Mouse (Mus musculus) liver, embryonic 14.5 days (tissue): Measurements from ENCODE around the gene Lmf1. TPM values are rescaled to one million over a fixed set of nuclear protein-coding genes. Genes with fewer than 3 reads are reported as not detected.
A peak's percentile ranks its signal among the peaks of the same experiment; 100 is the strongest.

Experiments
- ATAC-seq: fragments of 200-750 bp; cut with Nextera tagmentation; 2 replicates; pipeline ENCODE4 v1.8.0; 2017; ENCODE audit warnings: moderate number of reproducible peaks, mild to moderate bottlenecking, moderate library complexity; ENCODE audit not compliant: insufficient read depth
- DNase-seq, 3 experiments: peaks; one replicate each; pipeline ENCODE4 v3.0.0-alpha.2; 2012 to 2013; ENCODE audit warnings: low read depth in 3 of 3, low spot score in 3 of 3
- H3K27ac ChIP-seq: fragments of 300-500 bp; sonication (generic); 2 replicates; pipeline ENCODE4 v1.5.1; 2014; ENCODE audit warnings: moderate library complexity, mild to moderate bottlenecking, control low read depth, inconsistent platforms
- H3K27me3 ChIP-seq: fragments of 300-500 bp; sonication (generic); 2 replicates; pipeline ENCODE4 v1.6.1; 2014; ENCODE audit warnings: mild to moderate bottlenecking, low read length, moderate library complexity; ENCODE audit not compliant: control insufficient read depth, insufficient read depth
- H3K36me3 ChIP-seq: fragments of 300-500 bp; sonication (generic); replicated peaks from 2 replicates; pipeline ENCODE4 v1.6.1; 2014; ENCODE audit warnings: low read depth; ENCODE audit not compliant: control insufficient read depth, insufficient read depth
- H3K4me1 ChIP-seq, 2 experiments: fragments of 200-500 bp in 1 of 2; fragments of 300-500 bp in 1 of 2; sonication (generic) in 1 of 2; replicated peaks; 2 replicates each; pipeline ENCODE4 v1.6.1; 2012 to 2014; ENCODE audit warnings: antibody characterized with exemption in 1 of 2, inconsistent platforms in 1 of 2, low read length in 1 of 2; ENCODE audit not compliant: control insufficient read depth in 2 of 2, insufficient read depth in 2 of 2
- H3K4me2 ChIP-seq: fragments of 300-500 bp; sonication (generic); 2 replicates; pipeline ENCODE4 v1.6.1; 2014; ENCODE audit warnings: low read depth, mild to moderate bottlenecking, control low read depth, moderate library complexity
- H3K4me3 ChIP-seq, 2 experiments: fragments of 200-500 bp in 1 of 2; fragments of 300-500 bp in 1 of 2; sonication (generic) in 1 of 2; 2 replicates each; pipeline ENCODE4 v1.5.1; 2012 to 2014; ENCODE audit warnings: low read depth in 2 of 2, low read length in 2 of 2, mild to moderate bottlenecking in 2 of 2, control low read depth in 1 of 2, inconsistent platforms in 1 of 2, moderate library complexity in 1 of 2; ENCODE audit not compliant: insufficient read depth in 1 of 2
- H3K9ac ChIP-seq: fragments of 300-500 bp; sonication (generic); replicated peaks from 2 replicates; pipeline ENCODE4 v1.6.1; 2014; ENCODE audit warnings: mild to moderate bottlenecking, control low read depth, moderate library complexity
- H3K9me3 ChIP-seq: fragments of 300-500 bp; sonication (generic); 2 replicates; pipeline ENCODE4 v1.6.1; 2016; ENCODE audit warnings: low read length, mixed read lengths; ENCODE audit not compliant: control insufficient read depth
- CTCF ChIP-seq: IDR thresholded peaks from 2 replicates; pipeline ENCODE4 v1.5.1; 2016; ENCODE audit warnings: antibody characterized with exemption, low read depth, control low read depth
- EP300 ChIP-seq: IDR thresholded peaks from 2 replicates; pipeline ENCODE4 v1.6.1; 2016; ENCODE audit warnings: antibody characterized with exemption, low read depth
- WGBS: fragments of 180-500 bp; shearing (Covaris S2); extraction: QIAGEN DNeasy Blood & Tissue Kit; methylation state at CpG from one replicate; pipeline ENCODE4 v1.1.7; 2014; ENCODE audit not compliant: insufficient replicate concordance; 5-methylcytosine and 5-hydroxymethylcytosine counted together
- polyA plus RNA-seq, 2 experiments: library from polyadenylated mRNA; depleted of rRNA in 1 of 2; stranded (reverse) in 1 of 2; unstranded in 1 of 2; fragments of >200 nt; fragmentation: Nextera tagmentation in 1 of 2; extraction: Ambion mirVana in 1 of 2; gene quantifications; 2 replicates each; pipeline versions ENCODE4 v1.2.1 to v1.2.3; 2012 to 2014

Lmf1 gene
- polyA plus RNA-seq, 2 experiments, result 3.4 to 9.3 TPM

GRCm38 (mm10) chr17:25688922-25689321, 110.0 kb downstream of the Lmf1 start:
- Histone ChIP-seq H3K9me3 (no peaks in the 10 kb centered on the region), H3K27me3 (no peaks in the 10 kb centered on the region), H3K9ac (no peak overlapping the region), H3K4me1 (no peaks in the 10 kb centered on the region), H3K36me3 (no peaks in the 10 kb centered on the region), H3K27ac (no peak overlapping the region), H3K4me2 (no peak overlapping the region), H3K4me3 (no peak overlapping the region)
- TF ChIP-seq EP300 (no peak), CTCF (no peak)
- ATAC-seq (no peak), DNase-seq (no peak)
- 56% methylated on average over 4 of the region's 4 CpGs for WGBS

DNA sequence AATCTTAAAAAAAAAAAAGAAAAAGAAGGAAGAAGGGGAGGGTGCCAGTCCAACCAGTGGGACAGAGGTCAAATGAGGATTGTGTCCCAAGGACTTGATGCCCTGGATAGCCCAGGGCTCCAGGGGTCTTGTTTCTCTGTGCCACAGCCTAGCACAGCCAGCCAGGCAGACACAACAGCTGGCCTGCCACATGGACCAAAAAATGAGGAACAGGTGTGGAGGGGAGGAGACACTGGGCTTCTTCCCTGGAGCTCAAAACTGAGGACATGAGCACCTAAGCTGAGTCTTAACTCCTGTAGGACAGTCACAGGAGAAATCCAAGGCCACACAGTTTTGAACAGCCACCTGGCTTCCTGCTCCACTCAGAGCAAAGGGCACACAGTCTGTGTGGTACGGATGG, 117.4 kb downstream of the Lmf1 start:
- Histone ChIP-seq H3K4me1 (no peaks in the 10 kb centered on the region), H3K9ac (no peak overlapping the region), H3K36me3 (no peaks in the 10 kb centered on the region), H3K27me3 (no peaks in the 10 kb centered on the region), H3K4me2 (no peak overlapping the region), H3K4me3 (no peak overlapping the region), H3K9me3 (no peaks in the 10 kb centered on the region), H3K27ac (no peak overlapping the region)
- TF ChIP-seq CTCF (no peak), EP300 (no peak)
- WGBS, result 39% methylated on average over 1 of the region's 1 CpGs
- no peak for DNase-seq
- ATAC-seq, result no peak

- Histone ChIP-seq H3K36me3 (no peaks in the 10 kb centered on the region), H3K27ac (no peak overlapping the region), H3K9me3 (no peaks in the 10 kb centered on the region), H3K4me2 (no peak overlapping the region), H3K4me1 (no peaks in the 10 kb centered on the region), H3K9ac (no peak overlapping the region), H3K27me3 (no peaks in the 10 kb centered on the region), H3K4me3 (no peak overlapping the region)
- peak; percentile 44 to 55 (median 45) for DNase-seq
- no peak for ATAC-seq
- 13% methylated on average over 7 of the region's 7 CpGs for WGBS
- TF ChIP-seq CTCF (peak; percentile 89), EP300 (no peak)
Observed at GRCm38 (mm10) chr17:25698446-25698845, 119.6 kb downstream of the Lmf1 start.

DNA sequence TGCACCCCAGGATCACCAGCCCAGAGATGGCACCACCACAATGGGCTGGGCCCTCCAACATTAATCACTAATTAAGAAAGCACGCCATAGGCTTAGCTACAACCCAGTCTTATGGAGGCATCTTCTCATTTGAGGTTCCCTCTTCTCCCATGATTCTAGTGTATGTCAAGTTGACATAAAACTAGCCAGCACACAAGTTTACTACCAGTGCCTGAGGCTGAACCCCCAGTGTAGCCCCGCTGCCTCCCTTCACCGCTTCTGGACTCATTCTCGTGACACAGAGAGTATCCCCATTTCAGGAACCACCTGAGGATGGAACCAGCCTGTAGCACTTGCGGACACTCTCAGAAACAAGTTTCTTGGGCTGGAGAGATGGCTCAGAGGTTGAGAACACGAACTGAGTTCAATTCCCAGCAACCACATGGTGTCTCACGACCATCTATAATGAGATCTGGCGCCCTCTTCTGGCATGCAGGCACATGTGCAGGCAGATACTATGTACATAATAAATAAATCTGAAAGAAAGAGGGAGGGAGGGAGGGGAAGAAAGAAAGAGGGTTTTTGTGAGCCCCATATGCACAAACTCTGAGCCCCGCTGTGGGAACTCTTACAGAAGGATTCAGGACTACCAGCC, 122.1 kb downstream of the Lmf1 start:
- ATAC-seq (no peak), DNase-seq (no peak)
- TF ChIP-seq CTCF (peak; percentile 66), EP300 (no peak)
- Histone ChIP-seq H3K36me3 (no peaks in the 10 kb centered on the region), H3K27me3 (no peaks in the 10 kb centered on the region), H3K9me3 (no peaks in the 10 kb centered on the region), H3K27ac (no peak overlapping the region), H3K4me1 (no peaks in the 10 kb centered on the region), H3K4me2 (no peak overlapping the region), H3K4me3 (no peak overlapping the region), H3K9ac (no peak overlapping the region)
- WGBS, result 52% methylated on average over 9 of the region's 9 CpGs

DNA sequence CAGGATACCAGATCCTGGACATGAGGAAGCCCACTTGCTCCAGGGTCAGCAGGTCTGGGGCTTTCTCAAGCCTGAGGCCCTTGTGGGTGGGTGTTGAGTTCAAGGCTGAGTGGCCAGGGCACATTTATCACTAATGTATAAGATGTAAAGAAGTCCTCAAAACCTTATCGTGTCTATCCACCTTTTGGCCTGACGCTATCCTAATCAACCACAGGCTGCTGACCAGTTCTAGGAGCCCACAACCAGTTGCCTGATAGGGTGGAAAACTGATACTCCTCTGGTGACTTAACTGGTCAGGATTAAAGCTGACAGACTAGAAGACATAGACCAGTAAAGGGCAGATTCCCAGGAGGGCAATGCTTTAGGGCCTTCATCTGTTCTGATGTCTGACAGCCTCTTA, 131.1 kb downstream of the Lmf1 start:
- no peak for DNase-seq
- 60% methylated on average over 2 of the region's 2 CpGs for whole genome bisulfite sequencing
- no peaks in the 10 kb centered on the region for H3K4me1 ChIP-seq
- H3K4me3 ChIP-seq, result no peak overlapping the region
- no peaks in the 10 kb centered on the region for H3K27me3 ChIP-seq
- ATAC-seq, result no peak
- no peak overlapping the region for H3K9ac ChIP-seq
- H3K36me3 ChIP-seq, result no peaks in the 10 kb centered on the region
- H3K27ac ChIP-seq, result no peak overlapping the region
- no peak overlapping the region for H3K4me2 ChIP-seq
- no peaks in the 10 kb centered on the region for H3K9me3 ChIP-seq
- TF ChIP-seq CTCF, result no peak
- no peak for TF ChIP-seq EP300
